Mouse (Mus musculus) kidney, adult 2 months (tissue): ENCODE results near the gene Adar.

Experiments
- CTCF ChIP-seq: fragments of 200-500 bp; conservative IDR thresholded peaks from 2 replicates; pipeline ENCODE4 v1.5.1; 2011; ENCODE audit warnings: low read depth, mild to moderate bottlenecking, control low read depth, low read length, moderate library complexity, mixed read lengths; ENCODE audit not compliant: insufficient read depth, insufficient read length
- POLR2A ChIP-seq: fragments of 200-500 bp; IDR thresholded peaks from one replicate; pipeline ENCODE4 v1.6.1; 2011; ENCODE audit warnings: low read depth, low read length, control low read depth

DNA sequence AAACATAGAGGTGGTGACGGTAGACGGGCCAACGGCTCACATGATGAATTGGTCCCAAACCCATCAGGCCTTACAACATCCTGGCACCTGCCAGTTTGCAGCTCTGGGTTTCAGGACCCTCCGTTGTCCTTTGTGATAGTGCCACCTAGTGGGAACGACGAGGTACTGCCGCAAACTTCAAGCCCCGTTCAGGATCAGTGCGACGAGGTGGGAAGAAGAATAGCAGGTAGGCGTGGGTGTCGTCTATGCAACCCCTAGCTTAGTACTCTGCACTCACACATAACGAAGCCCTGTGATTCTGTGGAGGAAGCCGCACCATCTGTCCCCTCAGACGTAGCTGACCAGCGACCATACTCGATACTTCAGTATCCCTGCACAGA lies 57.8 kb downstream of the Adar start:
- TF ChIP-seq CTCF (peak; percentile 98), POLR2A (no peak)
